Mouse (Mus musculus): ENCODE measurements around the gene Slc44a5.

- no peak for TF ChIP-seq NANOG (IDR thresholded peaks at IDR 0.05; ENCODE audit: borderline replicate concordance, low read length)
- no peak for TF ChIP-seq CTCF (conservative IDR thresholded peaks at IDR 0.05; ENCODE audit: low read length)
- TF ChIP-seq POU5F1 (IDR thresholded peaks at IDR 0.05; ENCODE audit: borderline replicate concordance, low read length): no peak
Measured at GRCm38 (mm10) chr3:154075749-154076148, 102.5 kb downstream of the Slc44a5 start.

All from E14TG2a.4 (cell line).